8 mouse cellular contexts compared by ENCODE assay signal in the genomic region with DNA sequence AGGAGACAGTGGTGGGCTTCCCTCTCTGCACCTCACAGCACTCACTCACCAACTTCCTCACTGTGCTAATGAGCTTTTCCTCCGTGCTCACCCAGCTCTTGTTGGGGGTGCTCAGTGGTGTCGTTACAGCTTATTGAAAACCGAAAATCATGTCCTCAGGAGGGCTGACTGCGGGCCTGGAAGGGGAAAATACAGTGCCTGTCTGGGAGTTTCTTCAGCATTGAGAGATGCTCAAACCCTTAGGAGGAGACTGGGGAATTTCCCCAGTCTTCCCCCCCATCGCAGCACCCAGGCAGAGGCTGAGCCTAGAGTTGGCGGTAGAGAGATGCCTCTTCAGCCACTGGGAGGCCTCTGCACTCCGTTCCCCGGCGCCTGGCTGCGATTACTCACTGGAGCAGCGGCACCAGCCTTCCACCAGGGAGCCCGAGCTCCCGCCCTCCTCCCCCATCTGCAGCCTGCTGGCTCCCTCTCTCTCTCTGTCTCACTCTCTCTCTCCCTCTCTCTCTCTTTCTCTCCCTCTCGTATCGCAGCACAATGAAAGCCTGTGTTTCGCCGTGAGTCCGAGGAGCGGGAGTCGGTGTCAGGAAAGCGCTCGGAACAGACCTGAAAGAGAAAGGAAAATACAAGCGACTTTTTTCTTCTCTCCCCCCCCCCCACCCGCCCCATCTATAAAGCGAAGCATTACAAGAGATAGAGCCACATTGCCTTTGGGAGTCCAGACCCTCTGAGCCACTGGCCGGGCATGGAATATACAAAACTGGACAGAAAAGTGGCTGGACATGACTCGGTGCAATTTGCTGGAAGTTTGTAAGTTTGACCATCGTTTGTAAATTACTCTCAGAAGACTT. TPM values are rescaled to one million over a fixed set of nuclear protein-coding genes. Genes with fewer than 3 reads are reported as not detected.
DNase-seq lines count a peak whose midpoint lies in the region; ATAC-seq and TF ChIP-seq lines count a peak whose summit lies in the region.

No protein-coding gene starts in this region.

- peak overlapping the region; percentile 35 for H3K9ac ChIP-seq in embryonic facial prominence, embryonic 15.5 days
- H3K9ac ChIP-seq in kidney, embryonic 14.5 days (ENCODE audit: low read depth, low read length), result peak overlapping the region; percentile 65
- peak overlapping the region; percentile 47 for H3K9ac ChIP-seq in limb, embryonic 15.5 days
- H3K9ac ChIP-seq in midbrain, postnatal 0 days (replicated peaks; ENCODE audit: low read length, poor library complexity, severe bottlenecking), result peak overlapping the region; percentile 76

- H3K4me3 ChIP-seq in bone marrow macrophage, adult 2 months (ENCODE audit: insufficient read depth, low read length), result peak overlapping the region; percentile 74
- H3K4me3 ChIP-seq in embryonic facial prominence, embryonic 15.5 days (replicated peaks), result peak overlapping the region; percentile 55
- H3K4me3 ChIP-seq in kidney, embryonic 14.5 days (ENCODE audit: low read length), result peak overlapping the region; percentile 49
- H3K4me3 ChIP-seq in limb, embryonic 15.5 days, result peak overlapping the region; percentile 51
- peak overlapping the region; percentile 62 for H3K4me3 ChIP-seq in midbrain, postnatal 0 days (ENCODE audit: low read depth, low read length)

- H3K9me3 ChIP-seq in embryonic facial prominence, embryonic 15.5 days (replicated peaks), result no peaks in the 10 kb centered on the region
- no peaks in the 10 kb centered on the region for H3K9me3 ChIP-seq in kidney, embryonic 14.5 days (ENCODE audit: control insufficient read depth, low read length)
- no peaks in the 10 kb centered on the region for H3K9me3 ChIP-seq in limb, embryonic 15.5 days
- no peaks in the 10 kb centered on the region for H3K9me3 ChIP-seq in midbrain, postnatal 0 days (ENCODE audit: low read length)

- H3K4me1 ChIP-seq in bone marrow macrophage, adult 2 months (ENCODE audit: control insufficient read depth, insufficient read depth, low read length), result peaks cover 12% of the 10 kb centered on the region
- peaks cover 43% of the 10 kb centered on the region for H3K4me1 ChIP-seq in embryonic facial prominence, embryonic 15.5 days
- H3K4me1 ChIP-seq in kidney, embryonic 14.5 days (ENCODE audit: control insufficient read depth, insufficient read depth, low read length), result peaks cover 35% of the 10 kb centered on the region
- peaks cover 43% of the 10 kb centered on the region for H3K4me1 ChIP-seq in limb, embryonic 15.5 days
- peaks cover 24% of the 10 kb centered on the region; the same call in 1 of the 2 replicates for H3K4me1 ChIP-seq in midbrain, postnatal 0 days (ENCODE audit: insufficient read depth, low read length)

- no peak overlapping the region for H3K27ac ChIP-seq in bone marrow macrophage, adult 2 months (ENCODE audit: insufficient read depth, low read depth, low read length)
- peak overlapping the region; percentile 68 for H3K27ac ChIP-seq in embryonic facial prominence, embryonic 15.5 days (replicated peaks)
- H3K27ac ChIP-seq in kidney, embryonic 14.5 days (ENCODE audit: low read depth, low read length), result peak overlapping the region; percentile 59; the same call in 1 of the 2 replicates
- peak overlapping the region; percentile 81 for H3K27ac ChIP-seq in limb, embryonic 15.5 days
- peak overlapping the region; percentile 58 for H3K27ac ChIP-seq in midbrain, postnatal 0 days (ENCODE audit: low read depth, low read length)

- H3K27me3 ChIP-seq in embryonic facial prominence, embryonic 15.5 days, result no peaks in the 10 kb centered on the region
- H3K27me3 ChIP-seq in kidney, embryonic 14.5 days (ENCODE audit: control insufficient read depth, insufficient read depth, low read length), result no peaks in the 10 kb centered on the region
- H3K27me3 ChIP-seq in limb, embryonic 15.5 days, result no peaks in the 10 kb centered on the region
- no peaks in the 10 kb centered on the region for H3K27me3 ChIP-seq in midbrain, postnatal 0 days (ENCODE audit: insufficient read depth, low read length)

- 0 out of 2 replicates have a peak, but pooled peaks have one; percentile 9 for TF ChIP-seq CTCF in bone marrow macrophage, adult 2 months (IDR thresholded peaks at IDR 0.05; ENCODE audit: low read depth, low read length)
- TF ChIP-seq CTCF in midbrain, postnatal 0 days (IDR thresholded peaks at IDR 0.05), result peak; percentile 80

- DNase-seq in B cell, adult 2 months, result peak; percentile 87 to 89
- peak; percentile 90 to 92 for DNase-seq in heart, adult 9 months (ENCODE audit: low spot score in 2 of 2)
- peak; percentile 93 for DNase-seq in midbrain, postnatal 0 days (ENCODE audit: low spot score)
- DNase-seq in spleen, postnatal 10 days (ENCODE audit: low spot score in 2 of 2), result peak; percentile 54 to 83

- under 1% methylated on average over 28 of the region's 28 CpGs for WGBS in embryonic facial prominence, embryonic 15.5 days
- under 1% methylated on average over 28 of the region's 28 CpGs for WGBS in kidney, embryonic 14.5 days
- WGBS in limb, embryonic 15.5 days, result under 1% methylated on average over 28 of the region's 28 CpGs
- under 1% methylated on average over 27 of the region's 28 CpGs for WGBS in midbrain, postnatal 0 days

- no peak for TF ChIP-seq POLR2A in bone marrow macrophage, adult 2 months (IDR thresholded peaks at IDR 0.05; ENCODE audit: borderline replicate concordance, low read depth, low read length)

- ATAC-seq in embryonic facial prominence, embryonic 15.5 days (ENCODE audit: insufficient number of reproducible peaks, low FRiP score, low TSS enrichment, low read depth), result peak; percentile 91
- ATAC-seq in kidney, embryonic 14.5 days (ENCODE audit: low FRiP score, low TSS enrichment), result peak; percentile 95
- ATAC-seq in limb, embryonic 15.5 days (ENCODE audit: insufficient number of reproducible peaks, low FRiP score, low TSS enrichment, low read depth), result peak; percentile 87
- peak; percentile 86 for ATAC-seq in midbrain, postnatal 0 days (ENCODE audit: low FRiP score)

- H3K4me2 ChIP-seq in embryonic facial prominence, embryonic 15.5 days (replicated peaks), result peak overlapping the region; percentile 89
- peak overlapping the region; percentile 99 for H3K4me2 ChIP-seq in kidney, embryonic 14.5 days (replicated peaks; ENCODE audit: low read depth, low read length)
- peak overlapping the region; percentile 94 for H3K4me2 ChIP-seq in limb, embryonic 15.5 days
- H3K4me2 ChIP-seq in midbrain, postnatal 0 days (ENCODE audit: low read depth, low read length, poor library complexity, severe bottlenecking), result peak overlapping the region; percentile 98

- no peaks in the 10 kb centered on the region for H3K36me3 ChIP-seq in embryonic facial prominence, embryonic 15.5 days
- H3K36me3 ChIP-seq in kidney, embryonic 14.5 days (ENCODE audit: control insufficient read depth, insufficient read depth, low read length), result no peaks in the 10 kb centered on the region
- no peaks in the 10 kb centered on the region for H3K36me3 ChIP-seq in limb, embryonic 15.5 days
- no peaks in the 10 kb centered on the region for H3K36me3 ChIP-seq in midbrain, postnatal 0 days (ENCODE audit: insufficient read depth, low read length)

RNA-seq across cellular contexts. Expression of a gene that starts 1.3 kb away (rescaled TPM):
- 9.3 and 10.0 TPM in 2 replicates for polyA plus RNA-seq in bone marrow macrophage, adult 2 months (2012; ENCODE audit: insufficient read depth, insufficient read length, missing spikeins)
- 11.7 and 12.5 TPM in 2 replicates for polyA plus RNA-seq in embryonic facial prominence, embryonic 15.5 days (2015; fragmentation: Nextera tagmentation; extraction: Ambion mirVana)
- 6.3 and 10.7 TPM in 2 replicates for polyA plus RNA-seq in kidney, embryonic 14.5 days (2014; fragmentation: Nextera tagmentation; extraction: Ambion mirVana)
- 10.2 and 10.9 TPM in 2 replicates for polyA plus RNA-seq in limb, embryonic 15.5 days (2015; fragmentation: Nextera tagmentation; extraction: Ambion mirVana)
- total RNA-seq in midbrain, postnatal 0 days (2014; rRNA removed), result 9.2 and 11.0 TPM in 2 replicates
- polyA plus RNA-seq in midbrain, postnatal 0 days (2015; fragmentation: Nextera tagmentation; extraction: Ambion mirVana), result 9.1 TPM in 2 replicates

RNA-seq across cellular contexts. Expression of a gene that starts 49.7 kb away (rescaled TPM):
- polyA plus RNA-seq in bone marrow macrophage, adult 2 months (2012; ENCODE audit: insufficient read depth, insufficient read length, missing spikeins), result 30.2 and 33.2 TPM in 2 replicates
- polyA plus RNA-seq in embryonic facial prominence, embryonic 15.5 days (2015; fragmentation: Nextera tagmentation; extraction: Ambion mirVana), result 7.1 and 8.3 TPM in 2 replicates
- 8.3 and 10.8 TPM in 2 replicates for polyA plus RNA-seq in kidney, embryonic 14.5 days (2014; fragmentation: Nextera tagmentation; extraction: Ambion mirVana)
- 8.3 and 8.5 TPM in 2 replicates for polyA plus RNA-seq in limb, embryonic 15.5 days (2015; fragmentation: Nextera tagmentation; extraction: Ambion mirVana)
- total RNA-seq in midbrain, postnatal 0 days (2014; rRNA removed), result 20.2 and 25.1 TPM in 2 replicates
- 9.6 and 11.8 TPM in 2 replicates for polyA plus RNA-seq in midbrain, postnatal 0 days (2015; fragmentation: Nextera tagmentation; extraction: Ambion mirVana)

RNA-seq across cellular contexts. Expression of a gene that starts 50.9 kb away (rescaled TPM):
- 12.2 and 13.2 TPM in 2 replicates for polyA plus RNA-seq in bone marrow macrophage, adult 2 months (2012; ENCODE audit: insufficient read depth, insufficient read length, missing spikeins)
- 9.4 and 9.6 TPM in 2 replicates for polyA plus RNA-seq in embryonic facial prominence, embryonic 15.5 days (2015; fragmentation: Nextera tagmentation; extraction: Ambion mirVana)
- polyA plus RNA-seq in kidney, embryonic 14.5 days (2014; fragmentation: Nextera tagmentation; extraction: Ambion mirVana), result 7.1 and 9.6 TPM in 2 replicates
- 8.9 and 9.9 TPM in 2 replicates for polyA plus RNA-seq in limb, embryonic 15.5 days (2015; fragmentation: Nextera tagmentation; extraction: Ambion mirVana)
- total RNA-seq in midbrain, postnatal 0 days (2014; rRNA removed), result 4.3 and 4.7 TPM in 2 replicates
- polyA plus RNA-seq in midbrain, postnatal 0 days (2015; fragmentation: Nextera tagmentation; extraction: Ambion mirVana), result 4.2 and 4.3 TPM in 2 replicates
